Mouse (Mus musculus): ENCODE measurements at regions not wholly inside any gene's neighbourhood (a gene's known extent, or its start where the extent isn't known, plus 50 kb on each side); places are given as distances from the start of the nearest gene placed in this dataset.

DNA sequence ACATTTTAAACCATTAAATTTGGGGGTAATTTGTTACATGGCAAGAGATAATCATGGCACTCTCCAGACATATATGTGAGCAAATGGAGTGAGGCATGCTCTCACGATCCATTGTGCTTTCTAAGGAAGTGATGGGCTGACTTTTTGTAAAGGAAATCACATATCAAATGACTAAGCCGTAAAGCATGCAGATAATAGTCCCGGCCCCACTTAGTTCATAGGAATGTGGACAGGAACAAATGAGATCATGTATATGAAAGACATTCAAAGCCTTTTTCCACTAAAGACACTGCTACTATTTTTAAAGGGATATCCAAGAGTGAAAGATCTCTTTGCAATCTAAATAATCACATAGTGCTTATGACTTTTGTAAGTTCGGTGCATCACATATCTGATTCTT, 146.9 kb downstream of the Lmo4 start:
- Histone ChIP-seq H3K9ac (replicated peaks) (no peak overlapping the region), H3K4me1 (replicated peaks; ENCODE audit: control insufficient read depth in 2 of 2, insufficient read depth in 2 of 2, low read length in 1 of 2) (no peaks in the 10 kb centered on the region), H3K4me2 (ENCODE audit: low read depth) (no peak overlapping the region), H3K27me3 (ENCODE audit: control insufficient read depth, insufficient read depth, low read length) (no peaks in the 10 kb centered on the region), H3K9me3 (ENCODE audit: control insufficient read depth, low read length) (no peaks in the 10 kb centered on the region), H3K36me3 (replicated peaks; ENCODE audit: control insufficient read depth, insufficient read depth, low read depth) (no peaks in the 10 kb centered on the region), H3K27ac (no peak overlapping the region), H3K4me3 (ENCODE audit: insufficient read depth in 1 of 2, low read depth in 2 of 2, low read length in 2 of 2) (no peak overlapping the region)
- ATAC-seq (ENCODE audit: insufficient read depth) (no peak), DNase-seq (ENCODE audit: low read depth in 3 of 3, low spot score in 3 of 3) (no peak)
- no peak for TF ChIP-seq EP300 (IDR thresholded peaks at IDR 0.05; ENCODE audit: low read depth)
- TF ChIP-seq CTCF (IDR thresholded peaks at IDR 0.05; ENCODE audit: low read depth): no peak
- 57% methylated on average over 4 of the region's 4 CpGs for WGBS (ENCODE audit: insufficient replicate concordance)

DNA sequence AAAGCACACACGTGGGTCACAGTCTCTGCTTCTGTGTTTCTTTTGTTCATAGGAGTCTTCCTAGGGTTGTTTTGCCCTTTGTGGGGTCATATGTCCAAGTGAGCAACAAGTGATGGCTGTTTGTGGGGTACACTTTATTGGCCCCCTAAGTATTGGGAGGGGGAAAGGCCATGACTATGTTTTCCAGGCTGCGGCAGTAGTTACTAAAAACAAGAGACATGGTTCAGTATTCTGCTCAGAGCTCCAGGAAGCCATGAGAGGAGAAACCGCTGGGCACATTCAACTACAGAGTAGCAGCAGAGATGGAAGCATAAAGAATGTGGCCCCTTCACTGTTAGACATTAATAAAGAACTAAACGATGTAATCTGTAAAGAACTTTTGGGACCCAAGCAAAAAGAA, 154.7 kb downstream of the Lmo4 start:
- no peak for TF ChIP-seq EP300 (IDR thresholded peaks at IDR 0.05; ENCODE audit: low read depth)
- no peak for TF ChIP-seq CTCF (IDR thresholded peaks at IDR 0.05; ENCODE audit: low read depth)
- Histone ChIP-seq H3K4me2 (ENCODE audit: low read depth) (no peak overlapping the region), H3K36me3 (replicated peaks; ENCODE audit: control insufficient read depth, insufficient read depth, low read depth) (no peaks in the 10 kb centered on the region), H3K27me3 (ENCODE audit: control insufficient read depth, insufficient read depth, low read length) (no peaks in the 10 kb centered on the region), H3K4me3 (ENCODE audit: insufficient read depth in 1 of 2, low read depth in 2 of 2, low read length in 2 of 2) (no peak overlapping the region), H3K9me3 (ENCODE audit: control insufficient read depth, low read length) (no peaks in the 10 kb centered on the region), H3K4me1 (replicated peaks; ENCODE audit: control insufficient read depth in 2 of 2, insufficient read depth in 2 of 2, low read length in 1 of 2) (no peaks in the 10 kb centered on the region), H3K27ac (no peak overlapping the region), H3K9ac (replicated peaks) (no peak overlapping the region)
- 60% methylated on average over 4 of the region's 4 CpGs for WGBS (ENCODE audit: insufficient replicate concordance)
- no peak for ATAC-seq (ENCODE audit: insufficient read depth)
- DNase-seq (ENCODE audit: low read depth in 3 of 3, low spot score in 3 of 3): no peak

DNA sequence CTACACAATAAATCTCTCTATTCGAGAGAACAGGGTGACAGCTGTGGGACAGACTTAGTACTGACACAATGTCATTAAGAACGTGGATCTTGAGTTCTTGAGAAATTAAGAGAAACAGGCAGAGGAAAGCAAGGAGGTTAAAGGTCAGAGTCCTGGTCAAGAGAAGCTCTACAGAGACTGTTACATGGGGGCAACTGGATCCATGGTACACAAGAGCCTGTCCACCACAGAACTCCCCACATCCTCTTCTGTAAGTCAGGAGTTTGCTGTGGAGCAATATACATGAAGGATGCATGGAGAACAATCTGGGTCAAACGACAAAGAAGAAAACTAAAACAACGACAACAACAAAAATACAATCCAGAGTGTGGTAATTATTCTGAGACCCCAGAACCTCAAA, 155.8 kb downstream of the Lmo4 start:
- WGBS (ENCODE audit: insufficient replicate concordance): 54% methylated on average over 4 of the region's 4 CpGs
- Histone ChIP-seq H3K27me3 (ENCODE audit: control insufficient read depth, insufficient read depth, low read length) (no peaks in the 10 kb centered on the region), H3K36me3 (replicated peaks; ENCODE audit: control insufficient read depth, insufficient read depth, low read depth) (no peaks in the 10 kb centered on the region), H3K27ac (no peak overlapping the region), H3K4me1 (replicated peaks; ENCODE audit: control insufficient read depth in 2 of 2, insufficient read depth in 2 of 2, low read length in 1 of 2) (no peaks in the 10 kb centered on the region), H3K9me3 (ENCODE audit: control insufficient read depth, low read length) (no peaks in the 10 kb centered on the region), H3K9ac (replicated peaks) (no peak overlapping the region), H3K4me3 (ENCODE audit: insufficient read depth in 1 of 2, low read depth in 2 of 2, low read length in 2 of 2) (no peak overlapping the region), H3K4me2 (ENCODE audit: low read depth) (no peak overlapping the region)
- DNase-seq (ENCODE audit: low read depth in 3 of 3, low spot score in 3 of 3) (no peak), ATAC-seq (ENCODE audit: insufficient read depth) (no peak)
- TF ChIP-seq CTCF (IDR thresholded peaks at IDR 0.05; ENCODE audit: low read depth): no peak
- no peak for TF ChIP-seq EP300 (IDR thresholded peaks at IDR 0.05; ENCODE audit: low read depth)

DNA sequence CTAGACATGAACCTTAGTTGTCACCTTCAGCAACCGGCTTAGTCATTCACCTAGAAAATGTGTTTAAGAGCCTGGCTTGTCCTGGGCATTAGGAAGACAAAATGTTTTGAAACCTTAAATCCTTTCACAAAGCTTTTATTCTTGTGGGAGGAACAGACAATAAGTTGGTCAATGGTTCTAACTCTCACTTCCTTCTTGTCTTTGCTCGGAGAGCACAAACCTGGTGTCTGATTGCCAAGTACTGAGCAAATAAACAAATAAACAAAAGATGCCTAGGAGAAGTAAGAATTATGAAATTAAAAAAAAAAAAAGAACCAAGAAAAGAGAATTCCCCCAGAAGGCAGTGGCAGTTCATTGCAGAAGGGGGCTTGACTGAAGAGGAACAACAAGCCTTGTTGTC, 160.7 kb downstream of the Lmo4 start:
- no peak overlapping the region for H3K4me2 ChIP-seq (ENCODE audit: low read depth)
- no peak for DNase-seq (ENCODE audit: low read depth in 3 of 3, low spot score in 3 of 3)
- no peak for TF ChIP-seq CTCF (IDR thresholded peaks at IDR 0.05; ENCODE audit: low read depth)
- no peak for TF ChIP-seq EP300 (IDR thresholded peaks at IDR 0.05; ENCODE audit: low read depth)
- ATAC-seq (ENCODE audit: insufficient read depth): no peak
- 62% methylated on average over 2 of the region's 2 CpGs for WGBS (ENCODE audit: insufficient replicate concordance)
- no peaks in the 10 kb centered on the region for H3K27me3 ChIP-seq (ENCODE audit: control insufficient read depth, insufficient read depth, low read length)
- no peaks in the 10 kb centered on the region for H3K36me3 ChIP-seq (replicated peaks; ENCODE audit: control insufficient read depth, insufficient read depth, low read depth)
- no peak overlapping the region for H3K9ac ChIP-seq (replicated peaks)
- H3K4me1 ChIP-seq (replicated peaks; ENCODE audit: control insufficient read depth in 2 of 2, insufficient read depth in 2 of 2, low read length in 1 of 2): no peaks in the 10 kb centered on the region
- no peak overlapping the region for H3K27ac ChIP-seq
- no peak overlapping the region for H3K4me3 ChIP-seq (ENCODE audit: insufficient read depth in 1 of 2, low read depth in 2 of 2, low read length in 2 of 2)
- no peaks in the 10 kb centered on the region for H3K9me3 ChIP-seq (ENCODE audit: control insufficient read depth, low read length)

DNA sequence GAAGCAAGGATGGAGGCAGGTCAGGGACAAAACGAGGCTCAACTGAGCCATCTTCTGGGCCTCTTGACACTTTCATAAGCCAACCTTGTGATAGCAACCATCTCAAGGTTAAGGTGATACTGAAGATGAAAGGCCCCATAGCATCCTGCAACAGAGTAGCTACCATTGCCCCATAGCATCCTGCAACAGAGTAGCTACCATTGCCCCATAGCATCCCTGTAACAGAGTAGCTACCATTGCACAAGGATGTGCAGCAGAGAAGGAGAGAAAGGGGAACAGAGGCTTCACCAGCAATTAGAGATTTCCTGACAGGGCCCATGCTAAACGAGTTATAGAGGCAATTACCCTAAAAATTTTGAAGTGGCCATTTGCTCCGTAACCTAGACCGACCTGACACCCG, 163.2 kb downstream of the Lmo4 start:
- TF ChIP-seq EP300 (IDR thresholded peaks at IDR 0.05; ENCODE audit: low read depth) (no peak), CTCF (IDR thresholded peaks at IDR 0.05; ENCODE audit: low read depth) (no peak)
- Histone ChIP-seq H3K9me3 (ENCODE audit: control insufficient read depth, low read length) (no peaks in the 10 kb centered on the region), H3K36me3 (replicated peaks; ENCODE audit: control insufficient read depth, insufficient read depth, low read depth) (no peaks in the 10 kb centered on the region), H3K27ac (no peak overlapping the region), H3K4me3 (ENCODE audit: insufficient read depth in 1 of 2, low read depth in 2 of 2, low read length in 2 of 2) (no peak overlapping the region), H3K9ac (replicated peaks) (no peak overlapping the region), H3K4me1 (replicated peaks; ENCODE audit: control insufficient read depth in 2 of 2, insufficient read depth in 2 of 2, low read length in 1 of 2) (no peaks in the 10 kb centered on the region), H3K27me3 (ENCODE audit: control insufficient read depth, insufficient read depth, low read length) (no peaks in the 10 kb centered on the region), H3K4me2 (ENCODE audit: low read depth) (no peak overlapping the region)
- 60% methylated on average over 5 of the region's 5 CpGs for WGBS (ENCODE audit: insufficient replicate concordance)
- DNase-seq (ENCODE audit: low read depth in 3 of 3, low spot score in 3 of 3): no peak
- no peak for ATAC-seq (ENCODE audit: insufficient read depth)
